Comparison of ENCODE assay signal across 14 mouse cellular contexts in genomic region chr19:25308763-25309162, GRCm38 (mm10).
DNase-seq lines count a peak whose midpoint lies in the region; ATAC-seq and TF ChIP-seq lines count a peak whose summit lies in the region.
"Had no signal": no experiment of that assay in that cellular context is flagged by ENCODE, and none has a peak within 500 bp of the region (broad histone marks: within the 10 kb centered on the region; RNA-seq: fewer than 3 reads in every experiment).

No protein-coding gene starts in this region.

- intact Hi-C loops in left cerebral cortex, postnatal 14 days (cut with DNase I), result no loop called here

- 5% methylated on average over 12 of the region's 12 CpGs for WGBS in heart, embryonic 12.5 days
- WGBS in limb, embryonic 12.5 days, result 39% methylated on average over 12 of the region's 12 CpGs
- 38% methylated on average over 12 of the region's 12 CpGs for WGBS in limb, embryonic 10.5 days
- WGBS in heart, embryonic 16.5 days, result 10% methylated on average over 12 of the region's 12 CpGs

- no peak for DNase-seq in heart, adult 18-20 months
- no peak for DNase-seq in limb, embryonic 10.5 days (ENCODE audit: low spot score)
- no peak for DNase-seq in ES-E14 (ENCODE audit: low read depth, low spot score)
- DNase-seq in left cerebral cortex, postnatal 14 days (ENCODE audit: low spot score in 2 of 2), result no peak
- DNase-seq: cerebellum, adult 11 months; gastrocnemius, postnatal 25 days; kidney, postnatal 14 days; layer of hippocampus, adult 9-11 months; liver, postnatal 0 days had no signal

- peak overlapping the region; percentile 43; the same call in 1 of the 2 replicates for H3K9ac ChIP-seq in heart, embryonic 12.5 days
- H3K9ac ChIP-seq in limb, embryonic 12.5 days (replicated peaks), result no peak overlapping the region
- H3K9ac ChIP-seq in ES-E14 (ENCODE audit: insufficient read depth, low read depth, low read length, poor library complexity, severe bottlenecking), result 0 out of 2 replicates have a peak overlapping the region, but pooled peaks have one; percentile 41
- H3K9ac ChIP-seq in heart, embryonic 16.5 days (ENCODE audit: low read length), result peak overlapping the region; percentile 60
- H3K9ac ChIP-seq: liver, postnatal 0 days had no signal

- no peak for ATAC-seq in heart, embryonic 12.5 days (ENCODE audit: insufficient number of reproducible peaks, low FRiP score)
- ATAC-seq in limb, embryonic 12.5 days (ENCODE audit: insufficient number of reproducible peaks, insufficient read depth, low FRiP score, low TSS enrichment, low read depth), result no peak
- no peak for ATAC-seq in heart, embryonic 16.5 days (replicated peaks; ENCODE audit: extremely low read depth, insufficient read depth, low FRiP score)
- ATAC-seq: activated CD4-positive, CD25-positive, alpha-beta regulatory T cell, adult 4 months; liver, postnatal 0 days had no signal

- H3K36me3 ChIP-seq in heart, embryonic 12.5 days, result no peaks in the 10 kb centered on the region
- H3K36me3 ChIP-seq in limb, embryonic 12.5 days, result no peaks in the 10 kb centered on the region
- H3K36me3 ChIP-seq in limb, embryonic 10.5 days, result no peaks in the 10 kb centered on the region
- no peaks in the 10 kb centered on the region for H3K36me3 ChIP-seq in ES-E14 (ENCODE audit: control insufficient read depth, insufficient read depth, low read length, poor library complexity, severe bottlenecking)
- no peaks in the 10 kb centered on the region for H3K36me3 ChIP-seq in heart, embryonic 16.5 days (ENCODE audit: control insufficient read depth, insufficient read depth)

- peaks cover 3% of the 10 kb centered on the region; the same call in 1 of the 2 replicates for H3K9me3 ChIP-seq in heart, embryonic 12.5 days (replicated peaks)
- H3K9me3 ChIP-seq in limb, embryonic 12.5 days, result no peaks in the 10 kb centered on the region
- no peaks in the 10 kb centered on the region for H3K9me3 ChIP-seq in limb, embryonic 10.5 days (replicated peaks)
- H3K9me3 ChIP-seq in ES-E14 (ENCODE audit: control insufficient read depth, insufficient read depth, low read depth, low read length), result no peaks in the 10 kb centered on the region
- no peaks in the 10 kb centered on the region for H3K9me3 ChIP-seq in heart, embryonic 16.5 days (replicated peaks; ENCODE audit: control insufficient read depth, low read length)

- H3K4me3 ChIP-seq in heart, embryonic 12.5 days, result 0 out of 2 replicates have a peak overlapping the region, but pooled peaks have one; percentile 20
- no peak overlapping the region for H3K4me3 ChIP-seq in limb, embryonic 12.5 days (replicated peaks)
- no peak overlapping the region for H3K4me3 ChIP-seq in limb, embryonic 10.5 days
- peak overlapping the region; percentile 6 to 22; a peak in 2 of 4 replicates for H3K4me3 ChIP-seq in ES-E14 (ENCODE audit: insufficient read depth in 1 of 2, low read depth in 1 of 2, low read length in 2 of 2, poor library complexity in 1 of 2, severe bottlenecking in 1 of 2)
- H3K4me3 ChIP-seq in heart, embryonic 16.5 days (ENCODE audit: low read length), result peak overlapping the region; percentile 33

- H3K27me3 ChIP-seq in heart, embryonic 12.5 days (replicated peaks), result peaks cover 11% of the 10 kb centered on the region
- no peaks in the 10 kb centered on the region; the same call in 1 of the 2 replicates for H3K27me3 ChIP-seq in limb, embryonic 12.5 days
- H3K27me3 ChIP-seq in limb, embryonic 10.5 days (ENCODE audit: low read depth, poor library complexity, severe bottlenecking), result no peaks in the 10 kb centered on the region
- no peaks in the 10 kb centered on the region for H3K27me3 ChIP-seq in heart, embryonic 16.5 days (ENCODE audit: control insufficient read depth, insufficient read depth, low read length)

- peak overlapping the region; percentile 60 for H3K27ac ChIP-seq in heart, embryonic 12.5 days (ENCODE audit: poor library complexity, severe bottlenecking)
- H3K27ac ChIP-seq in limb, embryonic 12.5 days, result 0 out of 2 replicates have a peak overlapping the region, but pooled peaks have one; percentile 19
- H3K27ac ChIP-seq in limb, embryonic 10.5 days, result no peak overlapping the region
- H3K27ac ChIP-seq in ES-E14 (ENCODE audit: insufficient read depth, low read depth, low read length, poor library complexity, severe bottlenecking), result no peak overlapping the region
- peak overlapping the region; percentile 75 for H3K27ac ChIP-seq in heart, embryonic 16.5 days (ENCODE audit: low read length)
- H3K27ac ChIP-seq: macrophage had no signal

- H3K4me2 ChIP-seq in heart, embryonic 12.5 days, result peak overlapping the region; percentile 58
- no peak overlapping the region for H3K4me2 ChIP-seq in limb, embryonic 12.5 days
- H3K4me2 ChIP-seq in heart, embryonic 16.5 days (ENCODE audit: low read depth, low read length), result peak overlapping the region; percentile 60

- in situ Hi-C loops in ES-E14 (cut with MboI; ENCODE audit: low sequenced_read_pairs in 2 of 2, unreplicated experiment in 2 of 2), result no loop called here

- peaks cover 66% of the 10 kb centered on the region for H3K4me1 ChIP-seq in heart, embryonic 12.5 days (replicated peaks)
- H3K4me1 ChIP-seq in limb, embryonic 12.5 days (replicated peaks), result peaks cover 31% of the 10 kb centered on the region
- peaks cover 16% of the 10 kb centered on the region; the same call in 1 of the 2 replicates for H3K4me1 ChIP-seq in limb, embryonic 10.5 days
- H3K4me1 ChIP-seq in ES-E14 (ENCODE audit: control insufficient read depth in 2 of 2, insufficient read depth in 2 of 2, low read length in 2 of 2, poor library complexity in 1 of 2), result no peaks in the 10 kb centered on the region
- H3K4me1 ChIP-seq in heart, embryonic 16.5 days (ENCODE audit: control insufficient read depth, insufficient read depth, low read length), result peaks cover 43% of the 10 kb centered on the region

TF ChIP-seq in ES-E14, 5 proteins besides CTCF, POLR2A, EP300 and RAD21:
- TF ChIP-seq ZC3H11A (IDR thresholded peaks at IDR 0.05; ENCODE audit: borderline replicate concordance, low read depth, low read length) (no peak), HCFC1 (IDR thresholded peaks at IDR 0.05; ENCODE audit: borderline replicate concordance, insufficient read depth, low read length) (no peak), ZNF384 (IDR thresholded peaks at IDR 0.05; ENCODE audit: low read depth, low read length) (no peak), MAFK (IDR thresholded peaks at IDR 0.05; ENCODE audit: insufficient read depth, low read depth, low read length) (no peak), CHD2 (IDR thresholded peaks at IDR 0.05; ENCODE audit: low read depth, low read length) (no peak)
TF ChIP-seq in ES-E14: peak in this region for 0.

Comparison
In these comparisons a context has a peak if more than half of its experiments do, and no peak if none do; other contexts are left out.
1. H3K27ac ChIP-seq: peak in heart, embryonic 12.5 days (single experiment), limb, embryonic 12.5 days (single experiment) and heart, embryonic 16.5 days (single experiment); none in limb, embryonic 10.5 days (single experiment) and ES-E14 (single experiment).
2. H3K4me3 ChIP-seq: peak in heart, embryonic 12.5 days (single experiment), ES-E14 (2 of 2) and heart, embryonic 16.5 days (single experiment); none in limb, embryonic 12.5 days (single experiment) and limb, embryonic 10.5 days (single experiment).